Mouse (Mus musculus) B cell, adult 67 days (primary cell): ENCODE measurements around the gene Plcxd2. TPM values are rescaled to one million over a fixed set of nuclear protein-coding genes. Genes with fewer than 3 reads are reported as not detected.

Experiments used
- total RNA-seq, 2 experiments: library from RNA; stranded (reverse); gene quantifications; 4 replicates each; pipeline ENCODE4 v1.2.4; 2023

The Plcxd2 gene
- total RNA-seq: 1 to 10 TPM; 2.9 to 4.4 TPM

GRCm38 (mm10) chr16:46010153-46010905, at the start of gene Plcxd2:
Gene Plcxd2 (minus strand): TSS chr16:46010218.

GRCm38 (mm10) chr16:45953394-45953793, 56.6 kb downstream of the Plcxd2 start, which contains the start of gene Phldb2:
Gene Phldb2 (minus strand): TSS chr16:45953598.

Other genes with a start within 250 kb of the Plcxd2 start
- not detected for gene Phldb2, start 56.6 kb downstream of the Plcxd2 start, total RNA-seq
- under 1 TPM in 1 of 2 experiments, not detected in 1; 0.81 TPM for gene Cd96, start 110.0 kb upstream of the Plcxd2 start, total RNA-seq
- 10 to 100 TPM; 21.4 to 21.9 TPM for gene Gm4737, start 144.9 kb upstream of the Plcxd2 start, total RNA-seq